Mouse (Mus musculus): Measurements from ENCODE around the gene Parp11.

DNA sequence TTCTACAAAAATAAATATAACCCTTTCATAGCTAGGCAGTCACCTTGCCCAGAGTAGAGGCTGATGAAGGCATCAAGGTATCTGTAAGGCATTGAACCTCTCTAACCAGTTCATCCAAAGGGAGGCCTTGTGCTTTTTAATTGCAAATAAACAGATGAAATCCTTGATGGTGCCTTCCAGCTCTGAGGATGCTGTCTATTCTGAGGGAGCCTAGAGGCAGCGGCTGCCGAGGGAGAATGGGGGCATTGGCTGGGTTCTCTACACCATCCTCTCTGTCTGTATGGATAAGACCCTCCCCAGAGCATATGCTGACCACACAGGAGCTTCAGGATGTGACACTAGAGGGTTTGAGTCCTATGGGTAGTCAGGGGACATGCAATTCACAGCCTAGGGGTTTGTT is 28.3 kb upstream of the Parp11 start:
- TF ChIP-seq CTCF (conservative IDR thresholded peaks at IDR 0.05 in 1 of 2, IDR thresholded peaks at IDR 0.05 in 1 of 2; ENCODE audit: low read depth in 2 of 2, low read length in 2 of 2) (no peak), MAFK (IDR thresholded peaks at IDR 0.05; ENCODE audit: insufficient replicate concordance, low read length) (no peak)

Measured in CH12.LX (cell line).